Mouse (Mus musculus) hindbrain, embryonic 14.5 days (tissue): ENCODE measurements around the gene Abcg4. TPM values are rescaled to one million over a fixed set of nuclear protein-coding genes. Genes with fewer than 3 reads are reported as not detected.
"Not testable (repeated sequence)": the region's sequence is repeated elsewhere in the genome, so short reads cannot be mapped to it uniquely, and the experiment has no call there.

Experiments used
- ATAC-seq: fragments of 200-750 bp; cut with Nextera tagmentation; 2 replicates; pipeline ENCODE4 v1.8.0; 2017; ENCODE audit warnings: moderate number of reproducible peaks, mild to moderate bottlenecking, moderate TSS enrichment, moderate library complexity; ENCODE audit not compliant: low FRiP score
- DNase-seq: peaks from one replicate; pipeline ENCODE4 v3.0.0-alpha.2; 2015; ENCODE audit warnings: low spot score
- H3K27ac ChIP-seq: fragments of 300-500 bp; sonication (generic); 2 replicates; pipeline ENCODE4 v1.5.1; 2014; ENCODE audit warnings: mild to moderate bottlenecking, moderate library complexity
- H3K27me3 ChIP-seq: fragments of 300-500 bp; sonication (generic); 2 replicates; pipeline ENCODE4 v1.6.1; 2014; ENCODE audit warnings: mild to moderate bottlenecking, low read length, mixed read lengths; ENCODE audit not compliant: control insufficient read depth, insufficient read depth
- H3K36me3 ChIP-seq: fragments of 300-500 bp; sonication (generic); replicated peaks from 2 replicates; pipeline ENCODE4 v1.6.1; 2014; ENCODE audit not compliant: control insufficient read depth, insufficient read depth
- H3K4me1 ChIP-seq: fragments of 300-500 bp; sonication (generic); replicated peaks from 2 replicates; pipeline ENCODE4 v1.6.1; 2014; ENCODE audit warnings: antibody characterized with exemption, low read length, mixed read lengths; ENCODE audit not compliant: control insufficient read depth, insufficient read depth
- H3K4me2 ChIP-seq: fragments of 300-500 bp; sonication (generic); replicated peaks from 2 replicates; pipeline ENCODE4 v1.6.1; 2014; ENCODE audit warnings: mild to moderate bottlenecking, moderate library complexity
- H3K4me3 ChIP-seq: fragments of 300-500 bp; sonication (generic); replicated peaks from 2 replicates; pipeline ENCODE4 v1.5.1; 2014; ENCODE audit warnings: mild to moderate bottlenecking, low read length
- H3K9ac ChIP-seq: fragments of 300-500 bp; sonication (generic); 2 replicates; pipeline ENCODE4 v1.6.1; 2014
- H3K9me3 ChIP-seq: fragments of 300-500 bp; sonication (generic); 2 replicates; pipeline ENCODE4 v1.6.1; 2016; ENCODE audit warnings: low read length; ENCODE audit not compliant: control insufficient read depth
- WGBS: fragments of 180-500 bp; shearing (Covaris S2); extraction: QIAGEN DNeasy Blood & Tissue Kit; methylation state at CpG from one replicate; pipeline ENCODE4 v1.1.7; 2014; 5-methylcytosine and 5-hydroxymethylcytosine counted together
- polyA plus RNA-seq: library from polyadenylated mRNA; unstranded; fragments of >200 nt; fragmentation: Nextera tagmentation; extraction: Ambion mirVana; gene quantifications from 2 replicates; pipeline ENCODE4 v1.2.1, GENCODE M21; 2014

Abcg4 gene
- polyA plus RNA-seq, 1 experiment from 2014 or later: 21.7 TPM

GRCm38 (mm10) chr9:44330736-44331135 is 42.3 kb upstream of the Abcg4 start:
- no peak overlapping the region for H3K9ac ChIP-seq
- no peak overlapping the region for H3K4me2 ChIP-seq
- ATAC-seq (no peak), DNase-seq (no peak)
- WGBS: 95% methylated on average over 6 of the region's 6 CpGs
- no peak overlapping the region for H3K4me3 ChIP-seq
- peaks cover 10% of the 10 kb centered on the region for H3K4me1 ChIP-seq
- no peaks in the 10 kb centered on the region for H3K27me3 ChIP-seq
- H3K36me3 ChIP-seq: peaks cover 52% of the 10 kb centered on the region
- no peaks in the 10 kb centered on the region for H3K9me3 ChIP-seq
- no peak overlapping the region for H3K27ac ChIP-seq

GRCm38 (mm10) chr9:44327926-44328325 is 39.5 kb upstream of the Abcg4 start:
- no peak overlapping the region for H3K27ac ChIP-seq
- H3K4me1 ChIP-seq: peaks cover 10% of the 10 kb centered on the region
- peak overlapping the region; percentile 86 for H3K9ac ChIP-seq

DNA sequence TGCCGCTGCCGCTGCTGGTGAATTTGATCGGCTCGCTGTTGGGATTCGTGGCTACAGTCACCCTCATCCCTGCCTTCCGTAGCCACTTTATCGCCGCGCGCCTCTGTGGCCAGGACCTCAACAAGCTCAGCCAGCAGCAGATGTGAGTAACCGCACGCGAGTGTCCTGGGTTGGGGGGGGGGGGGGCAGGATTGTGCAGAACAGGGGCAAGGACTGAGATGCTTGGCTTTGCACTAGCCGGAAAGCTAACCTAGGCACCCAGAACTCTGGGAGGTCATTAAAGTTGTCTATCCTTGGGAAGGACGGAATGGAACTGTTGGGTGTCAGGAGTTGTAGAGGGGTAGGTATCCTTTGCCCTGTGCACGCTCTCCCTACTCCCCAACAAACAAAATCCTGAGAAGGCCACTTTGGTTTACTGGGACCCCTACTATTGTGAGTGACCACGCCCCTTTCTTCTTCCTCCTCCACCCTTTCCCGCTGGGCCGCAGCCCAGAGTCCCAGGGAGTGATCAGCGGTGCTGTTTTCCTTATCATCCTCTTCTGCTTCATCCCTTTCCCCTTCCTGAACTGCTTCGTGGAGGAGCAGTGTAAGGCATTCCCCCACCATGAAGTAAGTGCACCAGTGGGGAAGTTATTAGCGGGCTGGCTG is 38.8 kb upstream of the Abcg4 start:
- H3K36me3 ChIP-seq: peaks cover 37% of the 10 kb centered on the region
- no peaks in the 10 kb centered on the region for H3K27me3 ChIP-seq
- H3K4me2 ChIP-seq: peak overlapping the region; percentile 86
- DNase-seq (no peak), ATAC-seq (peak; percentile 28)
- no peaks in the 10 kb centered on the region for H3K9me3 ChIP-seq
- H3K4me1 ChIP-seq: peaks cover 10% of the 10 kb centered on the region
- H3K27ac ChIP-seq: peak overlapping the region; percentile 87
- H3K9ac ChIP-seq: peak overlapping the region; percentile 86
- H3K4me3 ChIP-seq: peak overlapping the region; percentile 84
- 2% methylated on average over 22 of the region's 22 CpGs for WGBS

More at GRCm38 (mm10) chr9:44327926-44328325, 39.5 kb upstream of the Abcg4 start:
- H3K4me3 ChIP-seq: peak overlapping the region; percentile 84
- ATAC-seq (no peak), DNase-seq (no peak)
- H3K4me2 ChIP-seq: peak overlapping the region; percentile 86
- peaks cover 44% of the 10 kb centered on the region for H3K36me3 ChIP-seq
- H3K27me3 ChIP-seq: no peaks in the 10 kb centered on the region
- 88% methylated on average over 5 of the region's 5 CpGs for WGBS
- H3K9me3 ChIP-seq: no peaks in the 10 kb centered on the region

DNA sequence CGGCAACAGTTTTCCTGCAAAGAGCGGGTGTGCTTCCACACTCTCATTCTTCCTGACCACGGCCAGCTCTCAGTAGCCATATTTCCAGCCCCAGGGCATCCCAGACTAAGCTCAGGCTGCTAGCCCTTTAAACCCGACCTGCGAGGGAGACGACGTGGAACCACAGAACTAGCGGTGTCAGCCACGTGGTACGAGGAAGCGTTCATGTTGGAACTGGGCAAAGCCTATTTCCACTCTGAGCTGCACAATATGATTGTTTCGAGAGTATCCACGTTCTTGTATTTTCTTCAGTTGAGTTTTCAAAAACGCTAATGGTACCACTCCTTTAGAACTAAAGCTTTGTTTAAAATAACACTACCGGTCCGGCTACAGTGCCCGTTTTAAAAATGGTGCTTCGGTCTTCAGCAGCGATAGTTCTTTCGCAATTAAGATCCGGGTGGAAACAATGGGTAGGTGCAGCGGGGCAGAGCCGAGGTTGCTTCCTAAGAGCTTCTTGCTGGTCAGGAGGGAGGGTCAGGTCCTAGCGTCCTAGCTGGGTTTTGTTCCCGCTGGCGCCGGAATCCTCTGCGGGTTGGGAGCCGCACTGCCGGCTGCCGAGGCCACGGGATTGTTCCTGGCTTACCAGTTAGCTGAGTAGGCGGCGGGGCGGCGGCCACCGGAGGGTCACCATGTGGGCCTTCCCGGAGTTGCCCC is 38.1 kb upstream of the Abcg4 start:
- peak overlapping the region; percentile 84 for H3K4me3 ChIP-seq
- peak; percentile 93 for ATAC-seq
- under 1% methylated on average over 38 of the region's 38 CpGs for WGBS

GRCm38 (mm10) chr9:44325768-44326370 is 37.5 kb upstream of the Abcg4 start, which contains the start of gene Dpagt1:
Gene Dpagt1 (plus strand): TSS chr9:44326019.
- H3K4me1 ChIP-seq: peaks cover 13% of the 10 kb centered on the region
- H3K9me3 ChIP-seq: no peaks in the 10 kb centered on the region
- peak within 1 kb of the TSS; percentile 86 for H3K9ac ChIP-seq
- DNase-seq (no peak), ATAC-seq (0 out of 2 replicates have a peak, but pooled peaks have one; percentile 22)
- H3K27ac ChIP-seq: peak within 1 kb of the TSS; percentile 87
- peak within 1 kb of the TSS; percentile 86 for H3K4me2 ChIP-seq
- no peaks in the 10 kb centered on the region for H3K27me3 ChIP-seq
- H3K4me3 ChIP-seq: peak within 1 kb of the TSS; percentile 84
- WGBS: 4% methylated on average over 12 of the region's 12 CpGs
- H3K36me3 ChIP-seq: peaks cover 23% of the 10 kb centered on the region

More for the DNA sequence above, 38.1 kb upstream of the Abcg4 start:
- Histone ChIP-seq H3K27ac (peak overlapping the region; percentile 87), H3K9ac (peak overlapping the region; percentile 86), H3K9me3 (no peaks in the 10 kb centered on the region), H3K4me2 (peak overlapping the region; percentile 86), H3K27me3 (no peaks in the 10 kb centered on the region), H3K36me3 (peaks cover 30% of the 10 kb centered on the region), H3K4me1 (peaks cover 10% of the 10 kb centered on the region)
- DNase-seq: peak; percentile 85

- not testable (repeated sequence) for DNase-seq, ATAC-seq, H3K27me3 ChIP-seq, H3K9me3 ChIP-seq
- Histone ChIP-seq H3K4me2 (peak overlapping the region; percentile 86), H3K4me1 (peaks cover 19% of the 10 kb centered on the region), H3K27ac (peak overlapping the region; percentile 87), H3K9ac (peak overlapping the region; percentile 86; the same call in 1 of the 2 replicates), H3K4me3 (peak overlapping the region; percentile 84), H3K36me3 (peaks cover 17% of the 10 kb centered on the region)
- 56% methylated on average over 7 of the region's 8 CpGs for WGBS
Measured at GRCm38 (mm10) chr9:44325032-44325767, 36.8 kb upstream of the Abcg4 start.

DNA sequence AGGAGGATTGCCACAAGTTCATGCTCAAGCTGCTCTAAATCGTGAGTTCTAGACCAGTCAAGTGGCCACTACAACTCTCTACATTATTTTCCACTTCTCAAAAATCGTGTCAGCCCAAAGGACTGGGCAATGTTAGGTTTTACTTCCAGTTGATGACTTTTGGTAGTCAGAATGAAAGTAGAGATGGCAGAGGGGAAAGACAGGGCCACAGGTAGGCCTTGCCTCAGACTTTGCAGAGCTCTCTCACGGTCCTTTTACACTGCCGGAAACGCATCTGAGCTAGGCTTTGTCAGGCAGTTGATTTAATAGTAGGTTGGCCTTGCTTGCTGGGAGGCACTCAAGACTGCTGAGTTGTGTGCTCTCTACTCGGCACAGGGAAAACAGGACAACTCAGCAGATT is 35.7 kb upstream of the Abcg4 start:
- 74% methylated on average over 6 of the region's 6 CpGs for WGBS
- no peak overlapping the region for H3K4me2 ChIP-seq

GRCm38 (mm10) chr9:44323656-44324055 is 35.2 kb upstream of the Abcg4 start:
- not testable (repeated sequence) for H3K4me2 ChIP-seq, H3K27me3 ChIP-seq, H3K9me3 ChIP-seq, H3K4me3 ChIP-seq, H3K27ac ChIP-seq, H3K9ac ChIP-seq, ATAC-seq, DNase-seq, H3K36me3 ChIP-seq
- peaks cover 27% of the 10 kb centered on the region for H3K4me1 ChIP-seq
- WGBS: 94% methylated on average over 4 of the region's 4 CpGs

More for the DNA sequence above, 35.7 kb upstream of the Abcg4 start:
- H3K27me3 ChIP-seq: no peaks in the 10 kb centered on the region
- no peak for ATAC-seq
- peaks cover 22% of the 10 kb centered on the region for H3K4me1 ChIP-seq
- H3K9me3 ChIP-seq: no peaks in the 10 kb centered on the region
- DNase-seq: no peak
- no peak overlapping the region for H3K27ac ChIP-seq
- no peak overlapping the region for H3K9ac ChIP-seq
- peaks cover 8% of the 10 kb centered on the region for H3K36me3 ChIP-seq
- no peak overlapping the region for H3K4me3 ChIP-seq

DNA sequence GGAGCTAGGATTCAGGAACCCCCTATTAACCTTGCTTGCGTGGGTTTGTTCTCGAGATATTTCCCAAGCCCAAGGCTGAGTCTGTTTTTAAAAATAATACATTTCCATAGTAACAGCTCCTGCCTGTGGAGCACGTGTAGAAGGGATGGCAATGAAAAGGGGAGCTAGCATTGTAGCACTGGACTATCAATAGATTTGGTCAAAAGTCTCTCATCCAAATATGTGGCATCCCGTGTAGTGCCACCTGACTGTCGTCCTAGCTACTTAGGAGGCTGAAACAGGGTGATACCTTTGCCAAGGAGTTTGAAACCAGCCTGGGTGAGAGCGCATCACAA is 32.4 kb upstream of the Abcg4 start:
- DNase-seq (no peak), ATAC-seq (no peak)

More for the DNA sequence above, 32.4 kb upstream of the Abcg4 start:
- Histone ChIP-seq H3K27ac (peak overlapping the region; percentile 70), H3K9me3 (no peaks in the 10 kb centered on the region), H3K36me3 (peaks cover 8% of the 10 kb centered on the region), H3K4me2 (peak overlapping the region; percentile 93), H3K4me3 (peak overlapping the region; percentile 73), H3K4me1 (peaks cover 36% of the 10 kb centered on the region), H3K9ac (peak overlapping the region; percentile 39), H3K27me3 (no peaks in the 10 kb centered on the region)
- 14% methylated on average over 6 of the region's 6 CpGs for WGBS
